19 mouse cellular contexts compared by ENCODE assay signal in genomic region chr2:77561941-77562340, GRCm38 (mm10).
DNase-seq lines count a peak whose midpoint lies in the region; ATAC-seq and TF ChIP-seq lines count a peak whose summit lies in the region.
"Had no signal": no experiment of that assay in that cellular context is flagged by ENCODE, and none has a peak within 500 bp of the region (broad histone marks: within the 10 kb centered on the region; RNA-seq: fewer than 3 reads in every experiment).

No protein-coding gene starts in this region.

- no peak for TF ChIP-seq CTCF in heart, adult 2 months (IDR thresholded peaks at IDR 0.05)

- ATAC-seq in forebrain, embryonic 11.5 days (replicated peaks; ENCODE audit: low FRiP score) = 0 out of 2 replicates have a peak, but pooled peaks have one; percentile 46
- no peak for ATAC-seq in forebrain, embryonic 16.5 days
- ATAC-seq in heart, embryonic 12.5 days (ENCODE audit: insufficient number of reproducible peaks, low FRiP score) = no peak
- ATAC-seq: forebrain, embryonic 13.5 days; hindbrain, embryonic 16.5 days; inflammation-experienced regulatory T-cells, adult 6 months; intestine, postnatal 0 days had no signal

- whole genome bisulfite sequencing in forebrain, embryonic 11.5 days = 83% methylated on average over 5 of the region's 5 CpGs
- WGBS in forebrain, embryonic 16.5 days = 73% methylated on average over 5 of the region's 5 CpGs
- WGBS in heart, adult 2 months = 55% methylated on average over 5 of the region's 5 CpGs
- WGBS in heart, embryonic 12.5 days = 88% methylated on average over 5 of the region's 5 CpGs

- no peak for TF ChIP-seq POLR2A in heart, adult 2 months (IDR thresholded peaks at IDR 0.05; ENCODE audit: insufficient read depth, low read depth, low read length)

- no peaks in the 10 kb centered on the region for H3K9me3 ChIP-seq in forebrain, embryonic 11.5 days (ENCODE audit: control insufficient read depth, low read length)
- H3K9me3 ChIP-seq in forebrain, embryonic 16.5 days (ENCODE audit: control insufficient read depth, low read length) = no peaks in the 10 kb centered on the region
- H3K9me3 ChIP-seq in heart, embryonic 12.5 days (replicated peaks) = no peaks in the 10 kb centered on the region
- H3K9me3 ChIP-seq: embryonic facial prominence, embryonic 13.5 days; forebrain, embryonic 13.5 days; hindbrain, embryonic 12.5 days had no signal

- no peak overlapping the region for H3K27ac ChIP-seq in forebrain, embryonic 11.5 days (ENCODE audit: low read depth, low read length)
- H3K27ac ChIP-seq in forebrain, embryonic 16.5 days (ENCODE audit: low read length) = no peak overlapping the region
- H3K27ac ChIP-seq in heart, adult 2 months = 0 out of 2 replicates have a peak overlapping the region, but pooled peaks have one; percentile 12
- no peak overlapping the region for H3K27ac ChIP-seq in heart, embryonic 12.5 days (ENCODE audit: poor library complexity, severe bottlenecking)
- H3K27ac ChIP-seq: embryonic facial prominence, embryonic 13.5 days; forebrain, embryonic 13.5 days; hindbrain, embryonic 12.5 days had no signal

- H3K27me3 ChIP-seq in forebrain, embryonic 11.5 days (ENCODE audit: control insufficient read depth, insufficient read depth, low read length) = no peaks in the 10 kb centered on the region
- no peaks in the 10 kb centered on the region for H3K27me3 ChIP-seq in forebrain, embryonic 16.5 days (replicated peaks; ENCODE audit: control insufficient read depth, insufficient read depth, low read length)
- H3K27me3 ChIP-seq in heart, adult 2 months (ENCODE audit: control insufficient read depth, insufficient read depth, low read length) = no peaks in the 10 kb centered on the region
- H3K27me3 ChIP-seq in heart, embryonic 12.5 days (replicated peaks) = no peaks in the 10 kb centered on the region
- H3K27me3 ChIP-seq: embryonic facial prominence, embryonic 13.5 days; forebrain, embryonic 13.5 days; hindbrain, embryonic 12.5 days had no signal

- no peaks in the 10 kb centered on the region for H3K4me1 ChIP-seq in forebrain, embryonic 11.5 days (replicated peaks; ENCODE audit: control insufficient read depth, insufficient read depth, low read length)
- H3K4me1 ChIP-seq in forebrain, embryonic 16.5 days (replicated peaks; ENCODE audit: control insufficient read depth, insufficient read depth, low read length) = 0 out of 2 replicates have a peak, but pooled peaks cover 2% of the 10 kb centered on the region
- H3K4me1 ChIP-seq in heart, adult 2 months (ENCODE audit: control insufficient read depth, insufficient read depth, low read length) = no peaks in the 10 kb centered on the region
- H3K4me1 ChIP-seq in heart, embryonic 12.5 days (replicated peaks) = no peaks in the 10 kb centered on the region
- H3K4me1 ChIP-seq: embryonic facial prominence, embryonic 13.5 days; forebrain, embryonic 13.5 days; hindbrain, embryonic 12.5 days had no signal

- H3K36me3 ChIP-seq in forebrain, embryonic 11.5 days (ENCODE audit: control insufficient read depth, insufficient read depth, low read length) = no peaks in the 10 kb centered on the region
- H3K36me3 ChIP-seq in forebrain, embryonic 16.5 days (ENCODE audit: control insufficient read depth, insufficient read depth) = no peaks in the 10 kb centered on the region
- no peaks in the 10 kb centered on the region for H3K36me3 ChIP-seq in heart, adult 2 months (ENCODE audit: control insufficient read depth, insufficient read depth, low read length)
- no peaks in the 10 kb centered on the region for H3K36me3 ChIP-seq in heart, embryonic 12.5 days
- H3K36me3 ChIP-seq: embryonic facial prominence, embryonic 13.5 days; hindbrain, embryonic 12.5 days had no signal

- no peaks in the 10 kb centered on the region for H3K79me2 ChIP-seq in heart, adult 2 months (replicated peaks; ENCODE audit: control insufficient read depth, insufficient read depth, low read length)

- no peak overlapping the region for H3K4me3 ChIP-seq in forebrain, embryonic 11.5 days (ENCODE audit: low read depth, low read length)
- no peak overlapping the region for H3K4me3 ChIP-seq in forebrain, embryonic 16.5 days (replicated peaks; ENCODE audit: low read length)
- no peak overlapping the region for H3K4me3 ChIP-seq in heart, adult 2 months
- H3K4me3 ChIP-seq in heart, embryonic 12.5 days = no peak overlapping the region
- H3K4me3 ChIP-seq: embryonic facial prominence, embryonic 13.5 days; forebrain, embryonic 13.5 days; hindbrain, embryonic 12.5 days had no signal

- no peak overlapping the region for H3K4me2 ChIP-seq in forebrain, embryonic 11.5 days (ENCODE audit: low read depth, low read length, severe bottlenecking)
- H3K4me2 ChIP-seq in forebrain, embryonic 16.5 days (ENCODE audit: low read length) = no peak overlapping the region
- no peak overlapping the region for H3K4me2 ChIP-seq in heart, embryonic 12.5 days
- H3K4me2 ChIP-seq: embryonic facial prominence, embryonic 13.5 days; forebrain, embryonic 13.5 days; heart, embryonic 11.5 days; hindbrain, embryonic 12.5 days had no signal

- no peak overlapping the region for H3K9ac ChIP-seq in forebrain, embryonic 11.5 days (ENCODE audit: low read length)
- H3K9ac ChIP-seq in forebrain, embryonic 16.5 days (replicated peaks; ENCODE audit: low read depth, low read length) = no peak overlapping the region
- H3K9ac ChIP-seq in heart, adult 2 months (ENCODE audit: low read depth, low read length) = no peak overlapping the region
- no peak overlapping the region for H3K9ac ChIP-seq in heart, embryonic 12.5 days
- H3K9ac ChIP-seq: embryonic facial prominence, embryonic 13.5 days; forebrain, embryonic 13.5 days; hindbrain, embryonic 12.5 days had no signal

- no peak for DNase-seq in forebrain, embryonic 11.5 days (ENCODE audit: low spot score)
- no peak for DNase-seq in heart, adult 2 months
- DNase-seq in Muller cell, postnatal 12 days (ENCODE audit: inconsistent ontology term) = peak; percentile 34
- DNase-seq in brain, adult 2 months (ENCODE audit: low read depth, low spot score) = peak; percentile 53
- DNase-seq: adrenal gland, postnatal 10 days; cerebellum, adult 11 months; cerebellum, adult 8-10 months; cerebellum, postnatal 36 days; heart, postnatal 36 days; kidney, adult 8-10 months had no signal

- intact Hi-C loops in heart, adult 2 months (cut with DNase I) = no loop called here

- TF ChIP-seq EP300 in heart, adult 2 months (IDR thresholded peaks at IDR 0.05; ENCODE audit: insufficient read depth, low read depth, low read length) = no peak

Comparison
In these comparisons a context has a peak if more than half of its experiments do, and no peak if none do; other contexts are left out.
1. DNase-seq: peak in Muller cell, postnatal 12 days (single experiment) and brain, adult 2 months (single experiment); none in forebrain, embryonic 11.5 days (single experiment) and heart, adult 2 months (0 of 2).